Mouse (Mus musculus) 3134 (cell line): ENCODE measurements around the gene Ankrd39.
A peak's percentile ranks its signal among the peaks of the same experiment; 100 is the strongest.

ENCODE experiments used
- DNase-seq: peaks from one replicate; pipeline ENCODE4 v3.0.0-alpha.2; 2011; ENCODE audit warnings: low spot score; ENCODE audit not compliant: insufficient read length; ENCODE audit errors: extremely low read depth

Gene Ankrd39

DNA sequence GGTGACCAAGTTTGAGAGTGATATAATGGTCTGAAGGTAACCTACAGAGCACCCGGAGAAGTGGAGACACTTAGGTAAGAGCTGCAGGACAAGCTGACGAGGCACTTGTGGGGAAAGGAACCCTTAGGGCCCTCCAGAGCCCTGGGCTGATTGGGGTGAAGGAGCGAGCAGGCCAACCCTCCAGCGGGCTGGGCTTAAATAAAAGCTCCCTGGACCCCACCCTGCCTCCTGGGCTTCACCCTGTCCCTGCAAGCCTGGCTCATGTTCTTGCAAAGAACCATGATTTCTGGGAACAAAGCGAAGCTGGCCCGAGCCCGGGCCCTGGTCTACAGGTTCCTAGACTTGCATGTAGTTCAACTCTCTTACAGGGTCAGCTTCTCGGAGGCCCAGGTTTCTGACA is 26.3 kb upstream of the Ankrd39 start:
- no peak for DNase-seq

- no peak for DNase-seq
Measured at GRCm38 (mm10) chr1:36572709-36573108, 25.5 kb upstream of the Ankrd39 start.

- DNase-seq: no peak
Measured at GRCm38 (mm10) chr1:36572140-36572700, 25.0 kb upstream of the Ankrd39 start.

DNA sequence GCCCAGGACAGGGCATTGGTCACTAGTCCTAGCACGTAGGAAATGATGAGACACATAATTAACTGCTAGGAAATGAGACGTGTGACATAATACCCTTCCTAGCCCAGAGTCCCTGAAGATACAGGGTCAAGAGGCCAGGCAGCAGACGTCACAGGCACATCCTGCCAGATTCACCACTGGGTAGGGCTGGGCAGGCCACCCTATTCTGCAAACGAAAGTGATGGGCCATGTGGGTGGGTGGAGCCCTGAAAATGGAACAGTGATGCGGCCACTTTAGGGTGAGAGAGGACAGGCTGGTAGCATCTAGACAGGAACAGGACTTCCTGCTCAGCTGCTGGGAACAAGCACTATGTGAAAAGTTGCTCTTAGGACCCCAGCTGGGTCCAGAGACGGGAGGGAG is 24.4 kb upstream of the Ankrd39 start:
- no peak for DNase-seq

- no peak for DNase-seq
Measured at GRCm38 (mm10) chr1:36570320-36570719, 23.1 kb upstream of the Ankrd39 start.

DNA sequence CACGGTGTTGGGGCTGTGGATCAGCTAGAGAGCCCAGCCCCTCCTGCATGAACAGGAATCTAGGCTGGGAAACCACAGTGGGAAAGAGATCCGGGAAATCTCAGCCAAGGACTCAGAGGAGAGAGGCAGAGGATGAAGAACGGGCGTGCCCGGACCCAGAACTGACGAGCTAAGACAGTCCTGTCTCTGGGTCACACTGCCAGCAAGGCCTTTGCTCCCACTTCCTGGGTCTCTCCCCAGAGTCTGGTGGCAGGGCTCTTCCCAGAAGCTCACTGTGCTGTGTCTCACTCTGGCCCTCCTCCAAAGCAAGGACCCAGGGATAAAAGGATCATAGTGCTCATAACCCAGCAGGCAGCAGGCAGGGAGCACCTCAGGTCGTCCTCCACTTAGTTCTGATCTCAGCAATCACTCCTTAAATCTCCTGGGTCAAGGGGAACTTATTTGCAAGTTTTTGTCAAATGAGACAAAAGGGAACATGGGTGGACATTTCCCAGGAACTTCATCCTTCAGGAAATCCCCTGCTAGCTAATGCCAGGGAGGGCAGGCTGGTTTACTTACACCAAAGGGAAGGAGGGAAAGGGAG is 22.5 kb upstream of the Ankrd39 start:
- no peak for DNase-seq

DNA sequence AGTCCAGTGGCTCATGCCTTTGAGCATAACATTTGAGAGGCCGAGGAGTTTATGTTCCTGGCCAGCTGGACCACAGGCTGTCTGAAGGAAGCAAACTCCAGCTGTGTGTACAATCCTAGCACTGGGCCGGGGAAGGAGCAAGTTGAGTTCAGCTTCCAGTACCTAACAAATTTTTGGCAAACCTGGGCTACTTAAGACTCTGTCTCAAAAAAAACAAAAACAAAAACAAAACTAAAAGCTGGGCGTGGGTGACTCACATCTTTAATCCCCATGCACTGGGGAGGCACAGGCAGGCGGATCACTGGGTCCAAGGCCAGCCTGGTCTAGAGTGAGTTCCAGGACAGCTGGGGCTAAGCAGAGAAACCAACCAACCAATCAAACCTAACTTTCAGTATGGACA is 21.5 kb upstream of the Ankrd39 start:
- DNase-seq: no peak

DNA sequence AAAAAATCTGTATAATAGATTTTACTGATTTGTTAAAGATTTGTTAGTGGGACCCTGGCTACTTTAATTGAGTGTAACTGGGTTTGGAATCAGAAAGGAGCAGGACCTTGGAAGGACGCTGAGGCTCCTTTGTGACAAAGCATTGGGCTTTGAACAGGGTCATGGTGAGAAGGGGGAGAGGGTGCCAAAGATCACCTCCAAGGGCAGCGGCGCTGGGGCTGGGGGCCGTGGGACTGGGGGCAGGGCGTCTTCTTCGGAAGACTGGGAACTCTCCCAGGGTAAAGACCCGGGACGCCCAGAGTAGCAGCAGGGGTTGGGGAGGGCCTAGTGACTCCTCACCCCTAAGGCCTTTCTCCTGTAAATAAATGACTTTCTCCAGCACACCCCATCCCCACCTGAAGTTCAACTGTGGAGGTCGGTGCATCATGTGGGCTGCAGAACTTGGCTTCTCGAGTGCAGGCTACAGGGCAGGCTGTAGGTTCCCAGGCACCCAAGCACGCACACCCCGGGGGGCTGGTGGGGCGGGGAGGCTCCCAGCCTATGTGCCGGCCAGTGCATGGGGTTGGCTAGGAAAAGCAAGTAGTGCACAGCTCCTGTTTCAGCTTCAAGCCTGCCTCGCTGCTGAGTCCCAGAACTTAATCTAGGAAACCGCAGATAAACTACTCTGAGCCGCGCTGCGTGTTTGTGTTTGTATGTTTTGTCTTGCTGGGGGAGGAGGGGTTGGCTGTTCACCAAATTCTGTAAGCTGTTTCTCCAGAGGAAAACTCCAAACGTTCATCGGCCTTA is 20.8 kb upstream of the Ankrd39 start:
- DNase-seq: no peak

GRCm38 (mm10) chr1:36566425-36566824 is 19.2 kb upstream of the Ankrd39 start:
- no peak for DNase-seq

DNA sequence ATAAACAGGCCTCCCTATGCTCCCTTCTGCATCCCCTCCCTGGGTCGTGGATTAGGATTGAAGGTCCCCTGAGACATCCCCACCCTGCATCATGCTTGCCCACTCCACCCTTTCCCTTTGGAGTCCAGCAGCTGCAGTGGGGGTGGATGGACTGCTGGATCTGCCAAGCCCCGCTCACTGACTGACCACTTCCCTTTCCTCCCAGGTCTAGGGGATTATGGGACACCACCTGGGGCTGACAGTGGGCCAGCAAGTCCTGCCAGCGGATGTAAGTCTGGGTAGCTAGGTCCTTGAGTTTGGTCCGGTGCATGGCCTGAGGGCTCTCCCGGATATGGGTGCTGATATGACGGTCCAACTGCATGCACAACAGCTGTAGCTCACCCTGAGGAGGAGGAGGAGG is 16.9 kb upstream of the Ankrd39 start:
- DNase-seq: peak; percentile 60

DNA sequence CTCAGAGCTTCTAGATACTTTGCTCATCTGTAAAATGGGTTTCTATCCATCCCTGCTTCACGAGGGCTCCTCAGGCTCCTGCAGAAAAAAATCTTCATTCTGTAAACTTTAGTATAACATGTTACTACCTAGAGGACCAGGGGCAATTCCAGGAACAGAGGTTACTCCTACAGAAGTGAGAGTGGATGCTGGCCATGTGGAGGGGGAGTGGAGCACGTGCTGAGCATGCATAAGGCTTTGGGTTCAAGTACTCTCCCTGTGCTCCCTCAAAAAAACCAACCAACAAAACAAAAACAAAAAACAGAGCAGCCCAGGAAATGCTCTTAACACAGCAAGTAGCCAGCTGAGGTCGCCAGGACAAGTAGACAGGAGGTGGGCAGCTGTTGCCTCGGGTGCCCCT is 16.4 kb upstream of the Ankrd39 start:
- no peak for DNase-seq

- DNase-seq: peak; percentile 53
Measured at GRCm38 (mm10) chr1:36563197-36563596, 16.0 kb upstream of the Ankrd39 start.

DNA sequence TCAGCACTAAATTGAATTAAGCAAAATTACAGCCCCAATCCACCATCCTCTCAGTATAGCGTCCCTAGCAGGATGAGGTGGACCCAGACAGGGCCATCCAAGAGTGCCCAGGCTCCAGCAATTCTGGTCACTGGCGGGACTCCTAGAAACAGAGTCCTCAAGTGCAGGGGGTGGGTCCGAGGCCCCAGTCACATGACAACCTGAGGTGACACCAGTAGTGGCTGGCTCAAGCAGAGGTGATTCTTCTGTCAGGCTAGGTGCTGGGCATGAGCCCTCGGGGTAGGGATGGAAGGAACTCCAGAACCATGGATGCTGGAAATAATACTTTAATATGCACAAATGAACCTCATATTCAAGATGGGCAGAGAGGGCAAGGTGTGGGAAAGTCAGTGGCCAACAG is 15.1 kb upstream of the Ankrd39 start:
- DNase-seq: no peak

DNA sequence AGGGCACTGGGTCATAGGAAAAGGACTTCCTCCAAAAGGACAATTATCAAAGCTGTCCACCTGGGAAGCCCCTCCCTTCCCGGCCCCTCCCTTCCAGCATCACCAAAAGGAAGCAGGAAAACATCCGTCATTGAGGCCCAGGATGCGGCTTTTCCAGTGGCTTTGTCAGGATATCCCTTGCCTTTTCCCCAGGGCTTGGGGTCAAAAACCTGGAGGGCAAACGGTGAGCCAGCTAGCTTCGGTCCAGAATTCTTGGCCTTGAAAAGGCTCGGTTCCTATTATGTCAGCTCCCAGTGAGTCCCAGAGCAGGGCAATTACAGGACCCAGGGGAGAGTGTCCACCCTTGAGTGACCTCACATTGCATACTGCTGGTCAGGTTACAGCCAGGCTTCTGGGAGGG is 13.7 kb upstream of the Ankrd39 start:
- DNase-seq: no peak

- no peak for DNase-seq
Measured at GRCm38 (mm10) chr1:36559888-36560287, 12.6 kb upstream of the Ankrd39 start.

GRCm38 (mm10) chr1:36559256-36559655 is 12.0 kb upstream of the Ankrd39 start:
- DNase-seq: no peak

DNA sequence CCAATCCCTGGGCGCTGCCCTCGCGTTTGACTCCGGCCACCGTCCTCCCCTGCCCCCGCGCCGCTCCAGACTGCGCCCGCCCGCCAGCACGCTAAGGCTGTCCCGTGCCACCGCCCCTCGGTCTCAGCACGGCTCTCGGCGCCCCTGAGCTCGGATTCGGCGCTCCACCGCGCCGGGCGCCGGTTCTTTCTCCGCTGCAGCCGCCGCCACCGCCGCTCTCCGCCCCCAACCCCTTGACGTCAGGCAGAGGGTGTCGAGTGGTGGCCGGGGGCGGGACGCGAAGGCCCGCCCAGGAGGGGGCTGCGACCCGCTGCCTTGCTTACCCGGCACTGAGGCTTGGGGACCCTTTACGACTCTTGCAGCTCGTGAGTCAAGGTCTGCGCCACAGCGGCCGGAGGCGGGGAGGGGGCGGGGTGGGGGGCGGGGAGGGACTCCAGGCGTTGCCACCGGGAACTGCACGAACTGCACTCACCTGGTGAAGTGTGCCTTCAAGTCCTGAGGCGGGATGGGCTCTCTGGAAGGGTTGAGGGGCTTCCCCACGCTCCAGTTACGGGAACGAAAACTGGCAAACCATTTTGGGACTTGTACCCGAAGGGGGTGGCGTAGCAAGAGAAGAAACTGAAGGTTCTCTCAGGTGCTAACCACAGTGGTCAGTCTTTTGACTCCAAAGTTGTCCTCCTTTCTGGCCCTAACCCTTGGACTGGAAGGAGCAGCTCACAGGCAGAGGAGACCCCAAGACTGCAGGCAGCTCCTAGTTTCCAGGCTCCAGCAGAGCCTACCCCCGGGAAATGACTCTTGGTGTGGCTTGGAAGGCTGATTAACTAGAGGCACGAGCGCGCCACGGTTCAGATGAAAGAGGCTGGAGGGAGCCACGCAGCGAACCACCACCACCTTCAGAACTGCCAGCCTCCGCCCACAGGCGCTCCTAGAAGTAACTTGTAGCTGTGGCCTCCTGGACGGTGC is 11.1 kb upstream of the Ankrd39 start, which contains the start of gene Sema4c:
Gene Sema4c, minus strand, starts transcription at position 319 of the 963 bp plus-strand sequence.
- DNase-seq: no peak

DNA sequence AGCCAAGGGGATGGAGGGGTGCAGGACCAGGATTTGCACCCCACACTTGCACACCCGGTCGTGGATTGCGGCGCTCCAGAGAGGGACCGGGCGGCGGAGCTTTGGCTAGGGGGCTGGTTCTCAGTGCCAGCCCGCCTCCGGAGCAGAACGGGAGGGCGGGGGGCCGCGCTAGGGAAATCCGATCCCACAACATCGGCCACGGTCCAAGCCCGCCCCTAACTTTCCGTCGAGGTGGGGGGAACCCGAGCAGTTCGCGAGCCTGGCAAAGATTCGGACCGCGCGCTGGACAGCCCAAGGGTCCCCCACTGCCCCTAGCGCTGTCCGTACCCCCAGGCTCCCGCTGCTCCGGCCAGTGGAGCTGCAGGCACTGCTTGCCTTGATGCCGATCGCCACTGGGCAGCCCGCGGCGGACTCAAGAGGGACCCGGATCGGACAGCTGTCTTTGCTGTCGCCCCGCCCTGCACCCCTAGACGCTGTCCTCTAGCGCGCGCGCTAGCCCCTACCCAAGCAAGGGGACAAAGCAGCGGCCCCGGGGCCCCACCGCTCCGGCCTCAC is 10.3 kb upstream of the Ankrd39 start:
- peak; percentile 81 for DNase-seq

GRCm38 (mm10) chr1:36556553-36557456 is 9.6 kb upstream of the Ankrd39 start:
- DNase-seq: peak; percentile 94
